Mouse (Mus musculus) liver, embryonic 12.5 days (tissue): Measurements from ENCODE around the gene Hyal3. TPM values are rescaled to one million over a fixed set of nuclear protein-coding genes. Genes with fewer than 3 reads are reported as not detected.

Experiments
- ATAC-seq: fragments of 200-750 bp; cut with Nextera tagmentation; 2 replicates; pipeline ENCODE4 v1.8.0; 2017; ENCODE audit warnings: moderate number of reproducible peaks, mild to moderate bottlenecking, moderate library complexity
- H3K27ac ChIP-seq: fragments of 300-500 bp; sonication (generic); 2 replicates; pipeline ENCODE4 v1.5.1; 2016; ENCODE audit warnings: mild to moderate bottlenecking
- H3K27me3 ChIP-seq: fragments of 300-500 bp; sonication (generic); replicated peaks from 2 replicates; pipeline ENCODE4 v1.6.1; 2016; ENCODE audit warnings: mild to moderate bottlenecking, moderate library complexity
- H3K36me3 ChIP-seq: fragments of 300-500 bp; sonication (generic); 2 replicates; pipeline ENCODE4 v1.6.1; 2016; ENCODE audit warnings: mild to moderate bottlenecking, moderate library complexity
- H3K4me1 ChIP-seq: fragments of 300-500 bp; sonication (generic); 2 replicates; pipeline ENCODE4 v1.6.1; 2016
- H3K4me2 ChIP-seq: fragments of 300-500 bp; sonication (generic); 2 replicates; pipeline ENCODE4 v1.6.1; 2016; ENCODE audit warnings: mild to moderate bottlenecking, moderate library complexity
- H3K4me3 ChIP-seq: fragments of 300-500 bp; sonication (generic); 2 replicates; pipeline ENCODE4 v1.5.1; 2016; ENCODE audit warnings: mild to moderate bottlenecking, moderate library complexity
- H3K9ac ChIP-seq: fragments of 300-500 bp; sonication (generic); 2 replicates; pipeline ENCODE4 v1.6.1; 2016; ENCODE audit warnings: mild to moderate bottlenecking, moderate library complexity
- H3K9me3 ChIP-seq: fragments of 300-500 bp; sonication (generic); replicated peaks from 2 replicates; pipeline ENCODE4 v1.6.1; 2016; ENCODE audit warnings: mild to moderate bottlenecking, moderate library complexity
- WGBS: fragments of 180-500 bp; shearing (Covaris S2); methylation state at CpG from one replicate; pipeline ENCODE4 v1.1.7; 2016; ENCODE audit not compliant: insufficient replicate concordance; 5-methylcytosine and 5-hydroxymethylcytosine counted together
- polyA plus RNA-seq: library from polyadenylated mRNA; unstranded; fragments of >200 nt; fragmentation: Nextera tagmentation; extraction: Ambion mirVana; gene quantifications from 2 replicates; pipeline ENCODE4 v1.2.1, GENCODE M21; 2016

The Hyal3 gene
- polyA plus RNA-seq, 1 experiment from 2014 or later = 0.99 TPM

DNA sequence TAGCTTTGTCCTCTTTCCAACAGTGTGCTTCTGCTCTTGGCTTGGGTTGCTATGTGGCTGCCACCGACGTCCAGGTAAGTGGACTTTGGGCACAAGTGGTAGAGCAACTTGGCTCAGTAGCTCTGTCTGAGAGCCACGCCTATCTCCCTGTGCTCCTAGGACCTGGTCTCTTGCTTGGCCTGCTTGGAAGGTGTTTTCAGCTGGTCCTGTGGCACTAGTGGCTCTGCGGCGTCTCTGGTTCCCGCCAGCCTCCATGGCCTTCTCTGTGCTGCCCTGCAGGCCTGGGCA is 10.1 kb downstream of the Hyal3 start:
- Histone ChIP-seq H3K9ac (peak overlapping the region; percentile 93), H3K36me3 (peaks cover 67% of the 10 kb centered on the region), H3K4me3 (peak overlapping the region; percentile 82), H3K4me1 (peaks cover 48% of the 10 kb centered on the region), H3K27me3 (no peaks in the 10 kb centered on the region), H3K4me2 (peak overlapping the region; percentile 73), H3K27ac (peak overlapping the region; percentile 99), H3K9me3 (no peaks in the 10 kb centered on the region)
- 86% methylated on average over 6 of the region's 6 CpGs for WGBS
- no peak for ATAC-seq

DNA sequence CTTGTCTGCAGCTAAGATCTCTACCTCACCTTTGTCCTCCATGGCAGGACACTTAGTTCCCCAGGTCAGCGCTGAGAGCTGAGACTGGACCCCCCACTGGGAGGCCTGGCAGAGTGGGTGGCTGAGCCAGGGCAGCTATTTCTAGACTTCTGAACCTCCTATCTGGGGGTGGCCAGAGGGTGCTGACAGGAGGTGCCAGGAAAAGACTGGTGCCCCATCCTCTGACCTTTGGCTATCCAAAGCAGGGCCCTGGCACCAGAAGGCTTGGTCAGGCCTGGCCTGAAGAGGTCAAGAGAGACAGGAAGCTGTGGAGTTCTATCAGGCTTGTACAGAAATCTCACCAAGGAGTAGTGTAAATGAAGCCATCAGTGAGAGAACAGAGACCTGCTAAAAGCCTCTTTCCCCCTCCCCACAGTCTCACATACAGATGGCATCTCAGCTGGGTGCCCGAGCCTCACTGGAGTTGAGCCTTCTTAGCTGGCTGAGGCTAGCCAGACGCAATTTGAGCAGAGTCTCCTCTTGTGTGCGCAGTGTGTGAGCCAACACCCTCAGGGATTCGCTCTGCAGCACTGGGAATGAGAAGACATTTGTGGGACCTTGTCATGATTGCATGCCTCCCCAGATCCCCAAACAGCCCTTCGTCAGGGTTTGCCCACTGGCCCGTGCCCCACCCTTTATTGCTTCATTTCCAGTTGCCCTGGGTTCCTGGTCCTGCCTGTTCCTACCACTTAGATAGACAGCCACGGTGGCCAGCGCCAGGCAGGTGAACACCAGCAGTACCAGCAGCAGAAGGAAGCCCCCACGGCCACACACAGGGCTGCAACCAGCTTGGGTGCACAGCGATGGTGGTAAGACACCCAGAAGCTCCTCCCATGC is 12.7 kb downstream of the Hyal3 start:
- H3K4me3 ChIP-seq = no peak overlapping the region
- WGBS = 89% methylated on average over 11 of the region's 11 CpGs
- peaks cover 49% of the 10 kb centered on the region for H3K4me1 ChIP-seq
- peaks cover 11% of the 10 kb centered on the region for H3K27me3 ChIP-seq
- H3K36me3 ChIP-seq = peaks cover 67% of the 10 kb centered on the region
- H3K9me3 ChIP-seq = no peaks in the 10 kb centered on the region
- no peak overlapping the region for H3K4me2 ChIP-seq
- no peak for ATAC-seq
- no peak overlapping the region for H3K9ac ChIP-seq
- H3K27ac ChIP-seq = 0 out of 2 replicates have a peak overlapping the region, but pooled peaks have one; percentile 1

DNA sequence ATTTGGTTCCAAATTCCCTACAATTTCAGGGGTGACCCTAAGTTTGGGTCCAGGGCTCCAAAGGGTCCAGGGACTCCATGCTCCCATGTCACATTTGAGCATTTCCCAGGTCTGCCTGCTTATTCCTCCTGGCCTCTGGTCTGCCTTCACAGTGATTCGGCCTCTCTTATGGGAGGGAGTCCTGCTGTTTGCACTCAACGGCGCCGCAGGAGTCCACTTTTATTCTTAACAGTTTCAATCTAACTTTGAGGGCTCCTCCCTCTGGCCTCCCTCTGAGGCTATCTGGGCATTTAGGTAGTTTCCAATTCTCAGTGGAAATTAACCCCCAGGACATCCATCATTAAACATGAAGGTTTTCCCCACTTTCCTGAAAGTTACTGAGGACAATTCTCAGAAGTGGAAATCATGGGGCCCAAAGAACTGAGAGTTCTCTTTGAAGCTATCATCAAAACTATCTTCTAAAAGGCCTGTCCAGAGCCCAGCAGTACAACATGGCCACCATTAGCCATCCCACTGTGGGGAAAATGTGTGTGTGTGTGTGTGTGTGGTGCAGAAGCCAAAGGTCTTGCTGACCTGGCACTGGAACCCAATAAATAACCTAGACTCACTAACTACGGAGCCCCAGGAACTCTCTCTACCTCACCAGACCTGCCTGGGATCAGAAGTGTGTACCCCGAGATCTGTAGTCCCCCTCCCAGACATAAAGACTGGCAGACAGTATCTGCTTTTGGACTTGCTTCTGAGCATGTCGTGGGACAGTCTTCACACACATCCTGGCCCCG is 13.9 kb downstream of the Hyal3 start:
- Histone ChIP-seq H3K4me1 (peaks cover 47% of the 10 kb centered on the region), H3K9ac (no peak overlapping the region), H3K4me2 (no peak overlapping the region), H3K27me3 (peaks cover 23% of the 10 kb centered on the region), H3K27ac (no peak overlapping the region), H3K36me3 (peaks cover 59% of the 10 kb centered on the region), H3K4me3 (no peak overlapping the region), H3K9me3 (no peaks in the 10 kb centered on the region)
- 82% methylated on average over 8 of the region's 8 CpGs for WGBS
- ATAC-seq = no peak

DNA sequence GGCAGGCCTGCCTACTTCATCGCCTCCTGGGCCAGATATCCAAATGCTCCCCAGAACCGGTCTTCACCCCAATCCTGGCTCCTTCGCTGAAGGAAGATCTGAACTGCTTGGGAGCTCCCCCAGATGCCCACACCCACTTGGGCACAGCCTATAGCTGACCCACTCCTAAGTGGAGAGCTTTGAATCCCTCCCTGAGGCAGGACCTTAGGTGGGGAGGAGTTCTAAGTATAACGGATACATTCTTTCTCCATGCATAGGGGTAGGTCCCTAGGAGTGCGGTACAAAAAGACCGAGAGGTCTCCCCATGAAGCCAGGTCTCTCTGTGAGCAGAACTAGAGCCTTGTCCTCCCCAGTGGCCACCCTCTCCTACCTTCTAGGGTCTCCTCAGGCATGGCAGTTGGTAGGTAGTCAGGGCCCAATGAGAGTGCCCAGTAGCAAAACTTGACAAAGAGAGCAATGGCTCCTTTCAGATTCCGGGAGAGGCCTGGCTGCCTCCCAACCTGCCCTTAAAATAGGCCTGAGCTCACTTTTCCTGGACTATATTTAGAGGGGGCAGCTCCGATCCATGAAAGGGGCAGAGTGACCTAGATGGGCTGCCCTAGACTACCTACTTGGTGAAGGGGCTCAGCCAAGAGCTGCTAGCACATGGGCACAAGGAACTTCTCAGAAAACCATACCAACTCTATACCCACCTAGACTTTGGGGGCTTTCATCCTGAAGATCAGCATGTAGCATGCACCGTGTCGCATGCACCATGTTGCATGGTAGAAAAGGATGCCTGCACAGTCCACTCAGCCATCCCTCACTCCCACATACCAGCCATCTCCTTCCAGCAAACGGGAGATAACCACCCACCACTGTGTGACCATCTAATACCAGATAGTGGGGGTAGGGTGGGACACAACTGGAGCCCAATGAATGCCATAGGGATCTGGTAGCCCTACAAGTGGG is 16.3 kb downstream of the Hyal3 start:
- ATAC-seq = no peak
- Histone ChIP-seq H3K27me3 (peaks cover 47% of the 10 kb centered on the region), H3K4me2 (no peak overlapping the region), H3K27ac (no peak overlapping the region), H3K4me3 (no peak overlapping the region), H3K36me3 (peaks cover 34% of the 10 kb centered on the region), H3K4me1 (peaks cover 39% of the 10 kb centered on the region), H3K9ac (no peak overlapping the region), H3K9me3 (no peaks in the 10 kb centered on the region)
- WGBS = 82% methylated on average over 11 of the region's 11 CpGs

DNA sequence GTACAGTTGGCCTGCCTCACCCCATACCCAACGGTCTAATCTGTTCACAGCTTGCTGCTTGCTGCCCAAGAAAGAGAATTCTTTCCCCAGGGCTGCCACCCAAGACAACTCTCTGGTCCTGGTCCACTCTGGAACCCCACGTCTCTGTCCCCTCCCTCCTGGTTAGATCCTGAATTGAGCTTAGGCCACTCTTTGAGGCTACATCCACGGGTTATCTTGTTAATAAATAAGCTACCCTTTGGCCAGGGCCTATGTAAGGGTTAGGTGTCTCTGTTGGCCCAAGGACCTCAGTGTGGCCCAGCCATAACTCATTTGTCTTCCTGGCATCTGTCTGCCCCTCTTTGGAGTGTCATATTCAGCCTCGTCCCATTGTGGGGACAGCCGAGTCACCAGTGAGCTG is 17.8 kb downstream of the Hyal3 start:
- Histone ChIP-seq H3K4me2 (no peak overlapping the region), H3K27ac (no peak overlapping the region; the same call in 1 of the 2 replicates), H3K9ac (no peak overlapping the region), H3K9me3 (no peaks in the 10 kb centered on the region), H3K27me3 (peaks cover 50% of the 10 kb centered on the region), H3K36me3 (peaks cover 19% of the 10 kb centered on the region), H3K4me3 (no peak overlapping the region), H3K4me1 (peaks cover 50% of the 10 kb centered on the region)
- 60% methylated on average over 5 of the region's 5 CpGs for WGBS
- no peak for ATAC-seq

DNA sequence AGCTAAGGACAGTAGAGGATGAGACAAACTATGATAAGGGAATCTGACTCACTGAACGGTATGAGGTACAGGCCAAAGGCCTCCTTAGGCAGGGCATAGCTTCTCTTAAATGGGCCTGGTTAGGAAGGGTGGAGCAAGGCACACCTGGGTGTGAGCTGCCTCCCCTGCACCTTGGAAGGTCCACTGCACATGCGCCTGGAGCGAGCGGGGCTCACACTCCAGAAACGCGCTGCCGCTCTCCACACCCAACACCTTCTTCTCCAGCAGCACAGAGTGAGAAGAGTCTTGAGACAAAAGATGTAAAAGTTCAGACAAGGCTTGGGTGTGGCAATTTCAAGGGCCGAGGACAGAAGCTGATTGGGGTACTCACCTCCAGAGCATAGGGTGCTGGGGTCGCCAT is 18.8 kb downstream of the Hyal3 start:
- Histone ChIP-seq H3K9me3 (no peaks in the 10 kb centered on the region), H3K4me1 (peaks cover 51% of the 10 kb centered on the region), H3K27me3 (peaks cover 59% of the 10 kb centered on the region), H3K27ac (no peak overlapping the region), H3K4me2 (no peak overlapping the region), H3K4me3 (no peak overlapping the region), H3K9ac (no peak overlapping the region), H3K36me3 (peaks cover 9% of the 10 kb centered on the region)
- ATAC-seq = no peak
- 68% methylated on average over 9 of the region's 9 CpGs for WGBS

DNA sequence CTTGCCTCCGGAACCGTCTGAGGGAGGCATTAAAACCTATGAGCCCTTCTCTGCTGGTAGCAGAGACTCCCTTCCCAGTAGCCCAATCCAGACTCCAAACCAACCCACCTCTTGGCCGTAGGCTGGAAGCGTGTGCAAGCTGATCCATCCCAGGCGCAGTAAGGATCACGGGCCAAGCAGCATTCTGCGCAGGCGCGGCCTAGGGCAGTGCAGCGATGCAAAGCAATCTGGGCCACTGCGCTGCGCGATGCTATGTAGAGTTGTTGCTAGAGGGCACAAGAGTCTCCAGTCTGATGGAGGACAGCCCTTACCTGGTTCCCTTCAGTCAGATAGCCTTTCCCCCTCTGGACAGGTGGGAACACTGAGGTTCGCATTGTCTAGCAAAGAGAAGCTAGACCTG is 19.2 kb downstream of the Hyal3 start:
- WGBS = 55% methylated on average over 14 of the region's 14 CpGs
- no peaks in the 10 kb centered on the region for H3K9me3 ChIP-seq
- peaks cover 5% of the 10 kb centered on the region for H3K36me3 ChIP-seq
- H3K9ac ChIP-seq = no peak overlapping the region
- no peak for ATAC-seq
- H3K27ac ChIP-seq = no peak overlapping the region
- peaks cover 55% of the 10 kb centered on the region for H3K4me1 ChIP-seq
- no peak overlapping the region for H3K4me2 ChIP-seq
- peaks cover 63% of the 10 kb centered on the region for H3K27me3 ChIP-seq
- no peak overlapping the region for H3K4me3 ChIP-seq

DNA sequence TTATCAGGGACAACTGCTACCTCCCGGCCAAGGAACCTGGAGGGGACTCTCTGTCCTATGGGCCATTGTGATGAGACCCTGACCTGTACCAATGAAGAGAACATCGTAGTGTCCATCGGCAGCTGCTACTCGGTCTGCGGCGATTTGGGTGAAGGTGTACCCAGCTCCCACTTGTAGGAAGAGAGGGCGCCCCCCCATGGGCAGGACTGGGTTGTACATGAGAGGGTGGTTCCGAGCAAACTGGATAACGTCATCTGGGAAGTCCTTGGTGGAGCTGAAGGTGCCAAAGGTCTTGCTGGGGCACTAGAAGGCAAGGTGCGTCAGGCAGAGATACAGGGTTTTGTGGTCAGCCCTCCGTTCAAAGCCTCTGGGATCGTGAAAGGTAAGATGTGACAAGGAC is 20.1 kb downstream of the Hyal3 start:
- Histone ChIP-seq H3K4me2 (no peak overlapping the region), H3K9me3 (no peaks in the 10 kb centered on the region), H3K27me3 (peaks cover 72% of the 10 kb centered on the region), H3K36me3 (no peaks in the 10 kb centered on the region; the same call in 1 of the 2 replicates), H3K4me1 (peaks cover 61% of the 10 kb centered on the region), H3K9ac (no peak overlapping the region), H3K4me3 (no peak overlapping the region), H3K27ac (no peak overlapping the region)
- WGBS = 59% methylated on average over 12 of the region's 12 CpGs
- no peak for ATAC-seq

DNA sequence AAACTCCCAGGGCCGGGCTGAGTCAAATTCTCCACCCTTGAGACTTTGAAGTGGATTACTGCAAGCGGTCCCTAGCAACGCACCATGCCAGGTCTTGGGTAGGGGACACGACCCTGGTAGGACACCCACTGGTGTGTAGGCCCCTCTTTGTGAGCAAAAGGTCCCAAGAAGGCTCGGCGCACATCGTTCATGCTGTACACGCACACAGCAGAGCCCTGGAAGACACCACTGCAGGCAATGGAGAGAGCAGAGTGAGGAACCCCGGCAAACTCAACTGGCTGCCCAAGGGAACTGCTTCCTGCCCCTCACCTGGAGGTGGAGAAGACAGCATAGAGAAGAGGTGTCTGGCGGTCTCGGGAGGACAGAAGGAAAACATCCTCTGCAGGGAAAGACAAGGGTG is 20.7 kb downstream of the Hyal3 start:
- H3K9me3 ChIP-seq = no peaks in the 10 kb centered on the region
- no peak overlapping the region for H3K4me3 ChIP-seq
- H3K27ac ChIP-seq = no peak overlapping the region
- no peaks in the 10 kb centered on the region for H3K36me3 ChIP-seq
- peaks cover 74% of the 10 kb centered on the region for H3K27me3 ChIP-seq
- ATAC-seq = no peak
- WGBS = 75% methylated on average over 11 of the region's 11 CpGs
- no peak overlapping the region for H3K9ac ChIP-seq
- peaks cover 61% of the 10 kb centered on the region for H3K4me1 ChIP-seq
- H3K4me2 ChIP-seq = no peak overlapping the region

DNA sequence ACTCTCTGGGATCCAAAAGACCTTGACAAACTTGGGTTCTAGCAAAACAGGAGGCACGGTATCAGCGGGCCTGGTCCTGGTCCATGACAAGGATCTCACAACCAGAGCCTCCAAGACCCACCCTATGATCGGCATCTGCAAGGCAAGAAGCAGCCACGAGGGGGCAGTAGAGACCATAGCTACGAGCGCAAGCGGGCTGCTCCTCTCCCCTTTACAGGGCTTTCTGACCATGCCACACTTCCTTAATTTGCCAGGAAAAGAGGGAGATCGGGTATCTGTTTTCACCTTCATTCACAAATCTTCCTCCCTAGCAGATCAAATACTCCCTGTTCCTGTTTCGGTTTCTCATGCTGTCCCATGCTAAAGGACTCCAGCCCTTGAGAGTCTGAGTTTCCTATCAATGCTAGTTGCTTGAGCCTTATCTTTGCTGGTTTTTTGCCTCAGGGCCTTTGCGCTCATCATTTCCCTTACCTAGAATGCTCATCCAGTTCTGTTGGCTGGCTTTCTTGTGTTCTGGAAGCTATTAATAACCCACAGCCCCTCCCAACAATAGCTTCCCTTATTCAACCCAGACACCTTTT is 21.5 kb downstream of the Hyal3 start:
- peak overlapping the region; percentile 18; the same call in 1 of the 2 replicates for H3K27ac ChIP-seq
- peak; percentile 60 for ATAC-seq

DNA sequence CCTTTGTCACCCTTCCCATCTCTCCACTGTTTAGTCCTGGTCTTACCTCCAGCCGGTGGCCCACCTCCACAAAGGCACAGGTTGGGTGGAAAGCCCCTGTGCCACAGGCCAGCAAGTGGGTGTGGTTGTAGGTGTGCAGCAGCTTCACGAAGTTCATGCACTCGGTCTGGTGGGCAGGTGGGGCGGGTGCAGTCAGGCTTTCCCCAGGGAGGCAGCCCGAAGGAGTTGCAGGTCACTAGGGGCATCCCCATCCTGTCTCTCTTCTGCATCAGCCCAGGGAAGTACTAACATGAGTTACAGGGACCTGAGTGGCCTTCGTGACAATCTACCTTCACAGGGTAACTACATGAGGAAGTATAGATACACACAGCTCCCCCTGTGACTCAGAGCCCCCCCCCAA is 22.6 kb downstream of the Hyal3 start:
- no peak overlapping the region for H3K27ac ChIP-seq
- no peaks in the 10 kb centered on the region for H3K36me3 ChIP-seq
- no peak overlapping the region for H3K4me2 ChIP-seq
- H3K27me3 ChIP-seq = peaks cover 69% of the 10 kb centered on the region
- no peak for ATAC-seq
- H3K4me3 ChIP-seq = no peak overlapping the region
- WGBS = 65% methylated on average over 6 of the region's 6 CpGs
- no peak overlapping the region for H3K9ac ChIP-seq
- H3K9me3 ChIP-seq = no peaks in the 10 kb centered on the region
- H3K4me1 ChIP-seq = peaks cover 58% of the 10 kb centered on the region

More for the DNA sequence above, 21.5 kb downstream of the Hyal3 start:
- Histone ChIP-seq H3K9ac (0 out of 2 replicates have a peak overlapping the region, but pooled peaks have one; percentile 3), H3K4me3 (peak overlapping the region; percentile 23), H3K36me3 (no peaks in the 10 kb centered on the region), H3K9me3 (no peaks in the 10 kb centered on the region), H3K4me2 (peak overlapping the region; percentile 50), H3K27me3 (peaks cover 80% of the 10 kb centered on the region), H3K4me1 (peaks cover 56% of the 10 kb centered on the region)
- WGBS = 3% methylated on average over 10 of the region's 10 CpGs
